Mouse (Mus musculus) right cerebral cortex, adult 2 months (tissue): ENCODE data around the gene Mndal.
"Not testable (repeated sequence)": the region's sequence is repeated elsewhere in the genome, so short reads cannot be mapped to it uniquely, and the experiment has no call there.

Experiments used
- DNase-seq, 2 experiments: peaks; one replicate each; pipeline ENCODE4 v3.0.0; 2021 to 2022; ENCODE audit warnings: low spot score in 2 of 2

Mndal gene

GRCm38 (mm10) chr1:173941924-173942779 lies at the start of gene Mndal, which contains the start of gene Ifi203:
Mndal (minus strand) TSS chr1:173942491.
Ifi203 (minus strand) TSS chr1:173942672.
- DNase-seq: not testable (repeated sequence)

GRCm38 (mm10) chr1:173982694-173983305 lies 40.5 kb upstream of the Mndal start, which contains the start of gene Ifi202b:
Ifi202b (minus strand) TSS chr1:173982744.
- not testable (repeated sequence) for DNase-seq

- DNase-seq: not testable (repeated sequence)
Observed at GRCm38 (mm10) chr1:173981038-173981437, 38.7 kb upstream of the Mndal start.

GRCm38 (mm10) chr1:173977622-173978021 lies 35.3 kb upstream of the Mndal start:
- DNase-seq: no peak

- DNase-seq: peak; percentile 3 to 15
Observed at GRCm38 (mm10) chr1:173973111-173973510, 30.8 kb upstream of the Mndal start.

GRCm38 (mm10) chr1:173961491-173961890 lies 19.2 kb upstream of the Mndal start:
- DNase-seq: not testable (repeated sequence)

- DNase-seq: not testable (repeated sequence)
Observed at GRCm38 (mm10) chr1:173959998-173960397, 17.7 kb upstream of the Mndal start.

- not testable (repeated sequence) for DNase-seq
Observed at GRCm38 (mm10) chr1:173955839-173956527, 13.7 kb upstream of the Mndal start.

GRCm38 (mm10) chr1:173955071-173955796 lies 12.9 kb upstream of the Mndal start:
- DNase-seq: no peak

GRCm38 (mm10) chr1:173953563-173953962 lies 11.3 kb upstream of the Mndal start:
- no peak for DNase-seq

GRCm38 (mm10) chr1:173949044-173949443 lies 6.8 kb upstream of the Mndal start:
- not testable (repeated sequence) for DNase-seq

- DNase-seq: peak; percentile 1 to 2
Observed at GRCm38 (mm10) chr1:173942780-173943066, 432 bp upstream of the Mndal start.

GRCm38 (mm10) chr1:173941522-173941921 lies 769 bp downstream of the Mndal start:
- DNase-seq: not testable (repeated sequence)

GRCm38 (mm10) chr1:173919279-173919678 lies 23.0 kb downstream of the Mndal start:
- not testable (repeated sequence) for DNase-seq

GRCm38 (mm10) chr1:173914559-173914958 lies 27.7 kb downstream of the Mndal start:
- DNase-seq: no peak

GRCm38 (mm10) chr1:173913256-173913791 lies 29.0 kb downstream of the Mndal start:
- DNase-seq: not testable (repeated sequence)

GRCm38 (mm10) chr1:173912548-173913255 lies 29.6 kb downstream of the Mndal start, which contains the start of gene Ifi211:
Ifi211 (minus strand) TSS chr1:173913046.
- not testable (repeated sequence) for DNase-seq

- DNase-seq: no peak
Observed at GRCm38 (mm10) chr1:173911808-173912464, 30.4 kb downstream of the Mndal start.

GRCm38 (mm10) chr1:173908390-173908789 lies 33.9 kb downstream of the Mndal start:
- not testable (repeated sequence) for DNase-seq

- DNase-seq: not testable (repeated sequence)
Observed at GRCm38 (mm10) chr1:173905885-173906284, 36.4 kb downstream of the Mndal start.
